Mouse (Mus musculus) brain, embryonic 14.5 days (tissue): Measurements from ENCODE around the gene Gal3st3.

Experiments
- CTCF ChIP-seq: fragments of 200-500 bp; IDR thresholded peaks from 2 replicates; pipeline ENCODE4 v1.5.1; 2012; ENCODE audit warnings: inconsistent platforms, mild to moderate bottlenecking, moderate library complexity, borderline replicate concordance; ENCODE audit not compliant: insufficient read depth, insufficient read length; ENCODE audit errors: extremely low read depth
- POLR2A ChIP-seq: fragments of 200-500 bp; IDR thresholded peaks from 2 replicates; pipeline ENCODE4 v1.6.1; 2012; ENCODE audit warnings: mild to moderate bottlenecking, inconsistent platforms, borderline replicate concordance; ENCODE audit not compliant: poor library complexity, insufficient read depth, insufficient read length, severe bottlenecking; ENCODE audit errors: extremely low read depth

GRCm38 (mm10) chr19:5278381-5278780 lies 19.8 kb upstream of the Gal3st3 start:
- TF ChIP-seq CTCF (no peak), POLR2A (no peak)
